Mouse (Mus musculus): Measurements from ENCODE around the gene Scyl1. TPM values are rescaled to one million over a fixed set of nuclear protein-coding genes. Genes with fewer than 3 reads are reported as not detected.

Scyl1 gene
- total RNA-seq (2023; ENCODE audit: inconsistent age) = 74.4 to 97.3 TPM (median 80.0 TPM) in 4 replicates

DNA sequence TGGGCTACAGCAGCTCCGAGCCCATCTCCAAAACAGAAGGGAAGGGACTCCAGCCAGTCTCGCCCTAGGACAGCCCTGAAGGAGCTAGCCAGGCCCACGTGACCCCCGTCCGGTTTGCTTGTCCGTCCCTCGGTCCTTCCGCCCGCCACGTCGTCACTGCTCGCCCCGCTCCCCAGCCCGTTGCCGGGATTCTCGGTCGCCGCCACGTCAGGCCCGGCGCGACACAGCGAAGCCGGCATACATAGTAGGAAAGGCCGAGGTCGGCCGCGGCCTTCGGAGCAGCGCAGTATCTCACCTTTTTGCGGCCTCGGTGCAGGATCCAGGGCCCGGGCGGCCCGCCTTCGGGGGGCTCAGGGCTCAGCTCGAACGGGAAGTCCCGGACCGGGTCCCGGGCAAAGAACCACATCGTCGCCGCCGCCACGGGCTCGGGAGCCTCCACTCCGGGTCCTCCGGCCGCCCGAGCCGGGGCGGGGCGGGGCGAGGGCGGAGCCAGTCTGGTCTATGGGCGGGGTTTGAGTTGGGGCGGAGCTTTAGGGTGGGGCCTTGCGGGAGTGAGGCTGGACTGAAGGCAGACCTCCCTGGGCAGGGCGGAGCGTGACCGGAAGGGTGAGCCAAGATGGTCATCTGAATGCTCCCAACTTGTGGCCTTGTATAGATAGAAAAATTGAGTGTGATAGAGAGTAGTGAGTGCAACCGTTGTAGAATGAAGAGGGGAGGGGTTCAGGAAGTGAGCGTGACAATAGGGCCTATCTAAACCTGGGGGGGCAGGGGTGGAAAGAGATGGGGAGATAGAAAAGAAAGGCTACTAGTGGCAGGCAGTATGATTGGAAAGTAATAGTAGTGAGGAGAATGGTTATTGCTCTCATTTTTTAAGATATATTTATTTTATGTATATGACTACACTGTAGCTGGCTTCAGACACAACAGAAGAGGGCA lies at the start of gene Scyl1:
Scyl1 (minus strand) TSS at position 495 of the 936 bp plus-strand sequence.

GRCm38 (mm10) chr19:5740320-5741317 lies 30.6 kb downstream of the Scyl1 start, which contains the start of gene Ltbp3:
Ltbp3 (plus strand) TSS chr19:5740904.

GRCm38 (mm10) chr19:5729444-5729815 lies 41.8 kb downstream of the Scyl1 start, which contains the start of gene Fam89b:
Fam89b (minus strand) TSS chr19:5729653.

GRCm38 (mm10) chr19:5725767-5726515 lies 45.3 kb downstream of the Scyl1 start, which contains the start of gene Ehbp1l1:
Ehbp1l1 (minus strand) TSS chr19:5726317.

Other genes with a start within 250 kb of the Scyl1 start
- 0.27 TPM in 1 of 4 replicates, not detected in the others for gene Ovol1, start 210.8 kb downstream of the Scyl1 start, total RNA-seq (2023; ENCODE audit: inconsistent age)
- gene Ap5b1, start 203.4 kb downstream of the Scyl1 start, total RNA-seq (2023; ENCODE audit: inconsistent age) = 13.8 to 21.1 TPM (median 19.0 TPM) in 4 replicates
- 88.3 to 130 TPM (median 99.7 TPM) in 4 replicates for gene Rnaseh2c, start 169.5 kb downstream of the Scyl1 start, total RNA-seq (2023; ENCODE audit: inconsistent age)
- gene Kat5, start 161.2 kb downstream of the Scyl1 start, total RNA-seq (2023; ENCODE audit: inconsistent age) = 104 to 120 TPM (median 115 TPM) in 4 replicates
- 140 to 150 TPM (median 143 TPM) in 4 replicates for gene Rela, start 133.9 kb downstream of the Scyl1 start, total RNA-seq (2023; ENCODE audit: inconsistent age)
- 618 to 650 TPM (median 632 TPM) in 4 replicates for gene Sipa1, start 107.7 kb downstream of the Scyl1 start, total RNA-seq (2023; ENCODE audit: inconsistent age)
- gene Map3k11, start 82.7 kb downstream of the Scyl1 start, total RNA-seq (2023; ENCODE audit: inconsistent age) = 52.6 to 59.1 TPM (median 55.7 TPM) in 4 replicates
- gene Pcnx3, start 82.5 kb downstream of the Scyl1 start, total RNA-seq (2023; ENCODE audit: inconsistent age) = 187 to 202 TPM (median 194 TPM) in 4 replicates
- gene Kcnk7, start 67.1 kb downstream of the Scyl1 start, total RNA-seq (2023; ENCODE audit: inconsistent age) = not detected in 4 replicates
- 49.9 to 52.9 TPM (median 51.1 TPM) in 4 replicates for gene Ehbp1l1, start 45.1 kb downstream of the Scyl1 start, total RNA-seq (2023; ENCODE audit: inconsistent age)
- gene Fam89b, start 41.8 kb downstream of the Scyl1 start, total RNA-seq (2023; ENCODE audit: inconsistent age) = 19.9 to 23.5 TPM (median 21.9 TPM) in 4 replicates
- 0.24 to 0.45 TPM in 2 of 4 replicates, not detected in the others for gene Ltbp3, start 30.5 kb downstream of the Scyl1 start, total RNA-seq (2023; ENCODE audit: inconsistent age)
- 29.4 to 40.1 TPM (median 35.7 TPM) in 4 replicates for gene Frmd8, start 103.9 kb upstream of the Scyl1 start, total RNA-seq (2023; ENCODE audit: inconsistent age)
- 21.3 to 29.7 TPM (median 22.3 TPM) in 4 replicates for gene Slc25a45, start 106.4 kb upstream of the Scyl1 start, total RNA-seq (2023; ENCODE audit: inconsistent age)
- gene Tigd3, start 122.7 kb upstream of the Scyl1 start, total RNA-seq (2023; ENCODE audit: inconsistent age) = 1.9 to 2.7 TPM (median 2.6 TPM) in 4 replicates
- gene Dpf2, start 141.6 kb upstream of the Scyl1 start, total RNA-seq (2023; ENCODE audit: inconsistent age) = 161 to 182 TPM (median 167 TPM) in 4 replicates
- gene Cdc42ep2, start 153.4 kb upstream of the Scyl1 start, total RNA-seq (2023; ENCODE audit: inconsistent age) = 0.29 to 0.69 TPM (median 0.35 TPM) in 3 of 4 replicates, not detected in the other
- 73.1 to 80.6 TPM (median 74.2 TPM) in 4 replicates for gene Pola2, start 192.8 kb upstream of the Scyl1 start, total RNA-seq (2023; ENCODE audit: inconsistent age)
- not detected in 4 replicates for gene Slc22a20, start 214.7 kb upstream of the Scyl1 start, total RNA-seq (2023; ENCODE audit: inconsistent age)
- gene Capn1, start 244.5 kb upstream of the Scyl1 start, total RNA-seq (2023; ENCODE audit: inconsistent age) = 82.1 to 108 TPM (median 91.6 TPM) in 4 replicates